Mouse (Mus musculus): ENCODE data around the gene Dcst1.

DNA sequence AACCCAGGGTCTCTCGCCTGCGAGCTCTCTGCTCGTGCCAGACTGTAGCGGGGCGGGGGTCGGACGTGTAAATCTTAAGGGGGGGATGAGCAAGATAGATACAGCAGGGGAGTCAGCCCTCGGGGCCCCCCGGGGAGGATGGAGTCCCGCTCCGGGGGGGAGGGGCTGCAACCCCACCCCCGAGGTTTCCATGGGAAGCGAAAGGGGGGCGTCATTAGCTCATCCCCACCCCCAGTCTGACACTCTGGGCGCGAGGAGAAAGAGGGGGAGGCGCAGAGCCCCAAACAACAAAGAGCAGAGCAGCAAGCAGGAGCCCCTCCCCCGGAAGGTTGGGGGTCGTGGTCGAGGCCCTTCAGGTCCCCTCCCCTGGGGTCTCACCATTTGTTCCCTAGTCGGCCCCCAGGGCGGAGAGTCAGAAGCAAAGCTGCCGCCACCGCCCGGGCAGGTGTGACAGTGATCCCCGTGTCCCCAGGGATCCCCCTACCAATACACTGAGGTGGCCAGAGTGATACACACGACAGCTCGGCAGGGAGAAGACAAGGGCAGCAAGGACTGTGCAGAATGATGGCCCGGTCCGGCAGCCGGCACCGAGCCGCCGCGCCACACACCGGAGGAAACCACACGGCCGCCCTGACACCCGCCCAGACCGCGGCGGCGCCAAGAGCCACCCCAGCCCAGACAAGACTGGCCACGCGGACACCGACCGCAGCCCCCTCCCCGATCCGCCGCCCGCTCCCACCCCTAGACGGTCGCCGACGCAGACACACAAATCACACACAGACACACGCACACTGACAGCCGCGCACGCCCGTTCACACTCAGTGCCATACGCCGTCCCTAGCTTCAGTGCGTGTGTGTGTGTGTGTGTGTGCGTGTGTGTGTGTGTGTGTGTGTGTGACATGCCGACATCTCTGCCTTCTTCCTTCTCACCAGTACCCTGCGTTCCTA is 43.6 kb downstream of the Dcst1 start:
- TF ChIP-seq EP300 (IDR thresholded peaks at IDR 0.05; ENCODE audit: low read depth) (no peak), CTCF (IDR thresholded peaks at IDR 0.05; ENCODE audit: low read depth) (no peak)
